Mouse (Mus musculus) kidney, adult 2 months (tissue): ENCODE data around the gene Ints4.

ENCODE experiments used
- CTCF ChIP-seq: fragments of 200-500 bp; conservative IDR thresholded peaks from 2 replicates; pipeline ENCODE4 v1.5.1; 2011; ENCODE audit warnings: low read depth, mild to moderate bottlenecking, control low read depth, low read length, moderate library complexity, mixed read lengths; ENCODE audit not compliant: insufficient read depth, insufficient read length
- POLR2A ChIP-seq: fragments of 200-500 bp; IDR thresholded peaks from one replicate; pipeline ENCODE4 v1.6.1; 2011; ENCODE audit warnings: low read depth, low read length, control low read depth

- no peak for TF ChIP-seq CTCF
- TF ChIP-seq POLR2A, result no peak
Observed at GRCm38 (mm10) chr7:97455577-97455976, 25.2 kb upstream of the Ints4 start.
